Mouse (Mus musculus) c-Kit-positive CD71-negative TER-119-negative erythroid progenitor cells, embryonic 14.5 days (primary cell): ENCODE results near the gene Dgkz.
A peak's percentile ranks its signal among the peaks of the same experiment; 100 is the strongest.

Experiments
- DNase-seq: peaks from one replicate; pipeline ENCODE4 v3.0.0-alpha.2; 2013; ENCODE audit warnings: low read depth

Gene Dgkz

DNA sequence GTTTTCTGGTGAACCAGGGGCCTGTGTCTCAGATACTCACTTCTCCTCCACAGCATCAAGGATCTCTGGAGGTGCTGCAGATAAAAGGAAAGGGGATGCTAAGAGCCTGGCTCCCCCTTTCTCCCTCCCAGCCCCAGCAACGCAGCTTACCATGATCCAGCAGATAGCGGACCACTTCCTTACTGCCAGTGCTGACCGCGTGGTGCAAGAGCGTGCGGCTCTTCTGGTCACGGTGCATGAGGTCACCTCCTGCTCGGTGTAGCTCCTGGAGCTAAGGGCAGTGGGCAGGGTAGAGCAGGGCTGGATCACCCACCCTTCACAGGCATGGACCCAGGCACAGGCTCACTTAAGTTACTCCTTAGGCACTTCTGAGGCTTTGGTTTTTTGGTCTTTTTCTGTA, 41.6 kb downstream of the Dgkz start:
- DNase-seq: no peak

DNA sequence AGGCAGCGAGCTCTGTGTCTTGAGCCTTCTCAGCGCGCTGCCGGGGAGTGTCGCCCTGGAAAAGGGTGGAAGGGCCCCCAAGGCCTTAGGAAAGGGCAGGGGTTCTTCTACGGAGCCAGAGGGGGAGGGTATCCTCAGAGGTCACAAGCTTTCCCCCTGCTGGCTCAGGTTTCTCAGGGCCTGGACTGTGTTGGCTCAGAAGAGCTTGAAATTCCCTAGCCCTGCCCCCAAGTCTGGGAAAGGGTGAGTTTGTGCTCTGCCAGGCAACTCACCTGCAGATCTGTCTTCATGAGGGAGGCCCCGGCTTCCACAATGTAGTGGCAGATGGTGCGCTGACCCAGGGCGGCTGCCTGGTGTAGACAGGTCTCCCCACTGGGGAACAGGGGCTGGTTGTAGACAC, 42.2 kb downstream of the Dgkz start:
- DNase-seq: no peak

DNA sequence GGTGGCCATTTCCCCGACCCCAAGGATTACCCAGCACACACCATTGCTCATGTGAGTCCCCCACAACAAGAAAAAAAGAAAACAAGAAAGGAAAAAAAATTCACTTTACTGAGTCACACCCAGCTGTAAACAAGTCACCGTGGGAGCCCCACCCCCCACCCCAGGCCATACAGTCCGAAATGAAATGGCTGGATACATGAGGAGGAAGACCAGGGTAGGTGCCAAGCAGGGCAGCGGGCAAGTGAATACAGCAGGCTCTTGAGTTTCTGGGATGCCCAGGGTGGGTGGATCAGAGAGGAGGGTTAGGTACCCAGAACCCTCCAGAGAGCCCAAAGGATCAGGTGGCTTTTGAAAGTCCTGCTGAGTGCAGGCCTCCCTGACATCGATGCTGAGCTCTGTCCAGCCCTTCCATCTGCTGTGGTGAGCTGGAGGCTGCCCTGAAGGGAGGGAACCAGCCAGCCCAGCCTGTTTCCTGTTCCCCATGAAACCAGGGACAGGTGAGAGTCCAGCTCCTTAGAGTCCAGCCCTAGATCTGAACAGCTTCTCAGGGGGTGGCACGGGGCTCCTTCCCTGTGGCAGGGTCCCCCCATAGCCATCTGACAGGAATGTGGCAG, 42.8 kb downstream of the Dgkz start:
- DNase-seq: no peak

DNA sequence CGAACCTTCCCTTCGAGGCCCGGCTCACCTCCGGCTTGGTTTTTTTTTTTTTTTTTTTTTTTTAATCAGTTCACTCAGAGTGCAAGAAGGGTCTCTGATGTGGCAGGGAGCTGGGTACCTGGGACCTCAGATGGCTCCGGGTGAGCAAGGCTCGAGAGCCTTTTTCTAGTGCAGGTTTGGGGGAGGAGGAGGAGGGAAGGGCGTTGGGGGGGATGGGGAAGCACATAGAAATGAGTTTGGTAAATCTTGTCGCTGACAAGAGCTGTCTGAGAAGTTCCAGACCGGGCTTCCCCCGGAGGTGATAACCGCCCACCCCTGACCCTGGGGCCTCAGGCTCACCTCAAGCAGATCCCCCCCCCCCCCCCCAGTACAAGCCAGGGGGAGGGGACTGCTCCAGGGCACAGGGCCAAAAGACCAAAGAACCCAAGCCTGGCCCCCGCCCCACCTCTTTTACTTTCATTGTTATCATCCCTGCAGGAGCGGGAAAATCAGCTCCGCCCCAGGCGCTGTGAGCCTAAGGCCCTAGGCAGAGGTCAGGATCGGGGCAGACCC, 43.4 kb downstream of the Dgkz start, which contains the start of gene Mdk:
Gene Mdk, minus strand, starts transcription at position 138 of the 552 bp plus-strand sequence.
- DNase-seq: no peak

GRCm38 (mm10) chr2:91931328-91932159, 44.1 kb downstream of the Dgkz start:
- no peak for DNase-seq

GRCm38 (mm10) chr2:91930761-91931291, 44.8 kb downstream of the Dgkz start:
- no peak for DNase-seq

DNA sequence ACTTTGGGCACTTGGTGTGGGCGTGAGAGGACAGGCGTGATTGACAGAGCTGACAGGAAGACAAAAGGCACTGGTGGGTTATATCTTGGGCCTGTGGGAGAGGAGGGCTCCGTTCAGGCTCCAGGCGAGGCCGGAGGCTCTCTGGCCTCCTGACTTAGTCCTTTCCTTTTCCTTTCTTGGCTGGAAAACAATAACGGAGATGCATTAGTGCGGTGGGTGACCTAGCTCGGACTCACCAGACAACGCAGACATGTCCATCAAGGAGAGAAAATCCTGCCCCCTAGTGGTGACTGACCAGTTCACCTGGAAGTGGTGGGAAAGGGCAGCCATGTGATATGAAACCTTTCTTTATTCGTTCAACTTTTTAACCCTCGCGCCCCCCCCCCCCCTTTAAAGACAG, 45.7 kb downstream of the Dgkz start:
- no peak for DNase-seq

DNA sequence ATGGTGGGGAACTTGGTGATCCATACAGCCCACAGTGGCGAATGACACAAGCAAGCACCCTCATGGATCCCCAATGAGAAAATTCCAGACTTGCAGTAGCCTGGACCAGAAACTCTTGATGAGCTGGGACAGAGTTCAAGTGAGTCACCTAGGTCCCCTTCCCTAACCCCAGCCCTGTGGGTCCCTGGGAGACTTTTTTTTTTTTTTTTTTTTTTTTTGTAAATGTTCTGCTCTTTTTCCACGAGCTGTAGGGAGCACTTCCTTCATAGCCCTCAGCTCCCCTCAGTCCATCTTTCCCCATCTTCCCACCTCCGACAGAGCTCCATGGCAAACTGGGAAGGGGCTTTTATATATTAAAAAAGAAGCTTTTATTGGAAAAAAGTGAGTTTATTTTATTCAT, 46.2 kb downstream of the Dgkz start:
- no peak for DNase-seq

DNA sequence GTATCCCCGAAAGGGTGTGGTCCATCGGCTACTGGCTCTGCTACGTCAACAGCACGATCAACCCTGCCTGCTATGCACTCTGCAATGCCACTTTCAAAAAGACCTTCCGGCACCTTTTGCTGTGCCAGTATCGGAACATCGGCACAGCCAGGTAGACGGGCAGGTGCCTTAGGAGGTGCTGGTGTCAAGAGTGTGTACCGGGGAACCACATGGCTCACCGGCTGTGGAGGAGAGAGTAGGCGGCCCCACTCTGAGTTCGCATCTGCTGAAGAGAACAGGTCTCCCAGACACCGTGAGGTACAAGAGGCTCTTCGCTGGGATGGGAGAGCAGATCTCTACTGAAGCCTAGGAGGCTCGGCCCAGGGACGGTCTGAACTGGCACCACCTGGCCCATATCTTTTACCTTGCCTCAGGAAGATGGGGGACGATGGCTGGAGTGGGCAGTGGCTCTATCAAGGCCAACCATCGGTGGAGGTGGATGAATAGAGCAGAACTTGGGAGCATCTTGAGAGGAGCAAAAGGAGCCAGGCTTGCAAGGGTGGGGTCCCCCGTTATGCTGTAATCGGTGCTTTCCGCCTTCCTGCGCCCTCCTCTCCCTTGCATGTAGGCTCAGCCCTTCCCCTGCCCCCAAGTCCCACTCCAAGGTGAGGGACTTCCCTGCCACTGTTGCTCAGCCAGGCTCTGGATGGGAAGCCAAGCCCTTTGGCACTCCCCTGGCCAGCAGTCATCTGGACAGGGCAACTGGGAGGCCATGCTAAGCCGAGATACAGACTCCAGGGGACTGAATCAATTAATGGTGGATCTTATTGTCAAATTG, 46.9 kb downstream of the Dgkz start:
- no peak for DNase-seq

DNA sequence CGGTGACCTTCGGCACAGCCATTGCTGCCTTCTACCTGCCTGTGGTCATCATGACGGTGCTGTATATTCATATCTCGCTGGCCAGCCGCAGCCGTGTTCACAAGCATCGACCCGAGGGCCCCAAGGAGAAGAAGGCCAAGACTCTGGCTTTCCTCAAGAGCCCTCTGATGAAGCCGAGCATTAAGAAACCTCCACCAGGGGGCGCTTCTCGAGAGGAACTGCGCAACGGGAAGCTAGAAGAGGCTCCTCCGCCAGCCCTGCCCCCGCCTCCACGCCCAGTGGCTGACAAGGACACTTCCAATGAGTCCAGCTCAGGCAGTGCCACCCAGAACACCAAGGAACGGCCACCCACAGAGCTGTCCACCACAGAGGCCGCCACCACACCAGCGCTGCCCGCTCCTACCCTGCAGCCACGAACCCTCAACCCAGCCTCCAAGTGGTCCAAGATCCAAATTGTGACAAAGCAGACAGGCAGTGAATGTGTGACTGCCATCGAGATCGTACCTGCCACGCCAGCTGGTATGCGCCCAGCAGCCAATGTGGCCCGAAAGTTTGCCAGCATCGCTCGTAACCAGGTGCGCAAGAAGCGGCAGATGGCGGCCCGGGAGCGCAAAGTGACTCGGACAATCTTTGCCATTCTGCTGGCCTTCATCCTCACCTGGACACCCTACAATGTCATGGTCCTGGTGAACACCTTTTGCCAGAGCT, 47.7 kb downstream of the Dgkz start:
- peak; percentile 87 for DNase-seq

- no peak for DNase-seq
These were observed 48.7 kb downstream of the Dgkz start, which contains the start of gene Chrm4 for GRCm38 (mm10) chr2:91926949-91927348. Chrm4 (plus strand) TSS chr2:91927249.

- DNase-seq: no peak
These were observed 50.2 kb downstream of the Dgkz start for GRCm38 (mm10) chr2:91925442-91925841.

DNA sequence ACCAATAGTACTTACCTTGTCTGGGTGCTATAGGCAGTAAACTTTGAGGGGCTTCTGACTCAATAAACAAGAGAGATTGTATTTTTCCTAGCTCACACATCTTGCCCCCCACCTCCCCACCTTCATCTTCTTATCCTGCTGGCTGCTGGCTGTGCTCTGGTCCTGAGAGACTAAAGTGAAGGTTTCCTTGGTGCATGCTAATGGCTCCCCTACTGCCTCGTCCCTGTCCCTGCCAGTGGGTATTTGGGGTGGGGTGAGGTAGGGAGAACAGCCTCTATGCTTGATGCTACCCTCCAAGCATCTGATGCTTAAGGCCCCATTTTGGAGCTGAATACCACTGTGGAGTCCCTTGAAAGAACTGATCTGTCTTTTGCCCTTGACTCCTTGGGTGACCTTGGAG, 50.9 kb downstream of the Dgkz start:
- DNase-seq: no peak

DNA sequence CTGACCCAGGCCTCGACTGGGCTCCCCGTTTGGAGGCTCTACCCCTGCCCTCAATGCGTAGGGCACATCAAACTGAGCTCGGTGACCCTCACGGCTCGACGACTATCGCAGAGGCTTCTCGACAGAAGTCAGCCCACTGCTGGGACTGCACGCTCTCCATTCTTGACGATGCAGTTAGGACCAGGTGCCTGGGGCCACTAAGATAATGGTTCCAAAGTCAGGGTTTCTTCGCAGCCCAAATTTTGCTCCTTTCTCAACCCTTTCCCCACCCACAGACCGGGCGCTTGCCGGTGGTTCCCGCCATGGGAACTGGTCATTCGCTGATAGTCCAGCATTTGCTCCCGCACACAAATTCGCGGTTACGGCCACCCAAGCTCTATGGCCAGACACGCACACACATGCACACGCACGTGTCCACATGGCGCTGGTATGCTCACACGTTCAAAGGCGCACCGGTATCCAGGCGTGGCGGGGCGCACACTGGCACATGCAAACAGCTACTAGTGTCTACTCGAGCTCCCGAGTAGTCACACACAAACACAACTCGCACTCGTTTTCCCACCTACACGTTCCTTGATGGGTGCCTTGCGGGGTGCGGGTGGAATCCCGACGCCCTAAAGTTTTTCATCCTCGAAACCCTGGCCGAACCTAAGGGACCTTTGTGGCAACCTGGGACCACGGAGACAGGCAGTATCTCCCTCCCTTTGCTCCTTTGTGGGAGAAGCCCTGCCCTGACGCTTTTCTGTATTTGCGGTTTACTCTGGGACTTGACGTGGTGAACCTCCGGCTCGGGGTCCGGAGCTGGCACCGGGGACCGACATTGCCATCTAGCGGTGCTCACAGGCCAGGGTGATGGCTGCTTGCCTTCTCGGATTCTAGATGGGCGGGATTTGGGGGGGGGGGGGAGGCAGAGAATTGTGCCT, 52.0 kb downstream of the Dgkz start:
- peak; percentile 74 for DNase-seq

DNA sequence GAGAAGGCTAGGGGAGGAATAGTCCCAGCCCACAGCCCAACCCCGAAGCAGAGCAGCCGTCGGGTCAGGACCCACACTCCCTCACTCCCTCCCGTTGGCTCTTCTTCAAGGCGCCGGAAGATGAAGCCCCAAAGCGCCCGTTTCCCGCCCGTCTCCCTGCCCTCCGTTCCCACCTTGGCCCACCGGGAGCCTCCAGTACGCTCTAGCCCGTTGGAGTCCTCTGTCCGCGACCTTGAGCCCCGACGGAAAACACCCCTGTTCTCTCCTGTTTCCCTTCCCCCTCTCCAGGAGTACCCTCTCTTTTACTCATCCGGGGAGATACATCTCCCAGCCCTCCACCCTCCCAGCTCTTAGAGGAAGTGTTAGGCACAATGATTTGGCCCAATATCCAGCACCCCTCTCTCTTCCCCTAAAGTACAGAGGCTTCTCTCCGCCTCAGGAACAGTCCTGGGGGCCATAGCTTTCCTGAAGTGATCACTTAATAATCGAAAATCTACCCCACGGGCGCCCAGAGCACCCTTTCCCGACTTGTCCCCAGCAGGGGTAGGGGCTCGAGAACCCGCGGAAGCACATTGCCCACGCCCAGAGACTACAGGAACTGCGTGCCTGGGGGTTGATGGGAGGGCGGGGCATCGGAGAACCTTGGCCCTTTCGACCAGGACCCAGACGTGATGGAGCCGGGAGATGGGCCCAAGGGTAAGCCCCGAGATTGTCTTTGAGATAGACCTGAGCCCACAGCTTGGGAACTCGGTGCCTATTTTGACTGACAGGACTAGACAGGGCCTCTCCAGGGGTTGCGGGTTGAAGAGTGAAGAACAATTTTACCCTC, 52.9 kb downstream of the Dgkz start:
- DNase-seq: no peak

DNA sequence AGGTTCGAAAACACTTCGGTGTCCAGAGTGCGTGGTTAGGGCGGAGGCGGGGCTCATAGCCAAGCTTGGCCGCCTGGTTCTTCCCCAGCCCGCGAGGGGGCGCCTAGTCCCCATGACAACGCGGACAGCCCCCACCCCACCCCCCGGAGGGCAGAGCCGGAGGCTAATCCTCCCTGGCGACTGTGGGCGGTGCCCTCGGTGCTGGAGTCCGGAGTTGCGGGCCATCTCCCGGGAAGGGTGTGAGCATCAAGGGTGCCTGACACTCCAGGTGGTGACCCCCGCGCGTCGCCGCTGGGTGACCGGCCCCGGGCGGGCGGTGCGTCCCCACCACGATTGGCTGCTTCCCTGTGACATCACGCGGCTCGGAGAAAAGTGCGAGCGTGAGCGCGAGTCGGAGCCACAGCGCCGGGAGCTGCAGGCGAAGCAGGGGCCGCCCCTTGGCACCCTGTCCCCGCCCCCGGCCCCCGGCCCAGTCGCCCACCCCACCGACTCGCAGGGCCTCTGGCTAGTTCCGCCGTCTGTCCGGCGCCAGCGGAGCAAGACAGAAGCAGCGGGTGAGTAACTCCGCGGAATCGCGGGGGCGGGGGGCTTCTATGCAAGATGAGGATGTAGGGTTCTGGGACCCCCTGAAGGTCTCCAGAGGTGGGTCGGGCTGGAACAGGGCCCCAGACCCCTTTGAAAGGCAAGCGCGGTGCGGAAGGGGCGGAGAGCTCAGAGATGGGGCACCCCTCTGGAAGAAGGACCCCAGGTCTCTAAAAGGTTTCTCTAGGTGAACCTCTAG, 53.7 kb downstream of the Dgkz start:
- DNase-seq: no peak

DNA sequence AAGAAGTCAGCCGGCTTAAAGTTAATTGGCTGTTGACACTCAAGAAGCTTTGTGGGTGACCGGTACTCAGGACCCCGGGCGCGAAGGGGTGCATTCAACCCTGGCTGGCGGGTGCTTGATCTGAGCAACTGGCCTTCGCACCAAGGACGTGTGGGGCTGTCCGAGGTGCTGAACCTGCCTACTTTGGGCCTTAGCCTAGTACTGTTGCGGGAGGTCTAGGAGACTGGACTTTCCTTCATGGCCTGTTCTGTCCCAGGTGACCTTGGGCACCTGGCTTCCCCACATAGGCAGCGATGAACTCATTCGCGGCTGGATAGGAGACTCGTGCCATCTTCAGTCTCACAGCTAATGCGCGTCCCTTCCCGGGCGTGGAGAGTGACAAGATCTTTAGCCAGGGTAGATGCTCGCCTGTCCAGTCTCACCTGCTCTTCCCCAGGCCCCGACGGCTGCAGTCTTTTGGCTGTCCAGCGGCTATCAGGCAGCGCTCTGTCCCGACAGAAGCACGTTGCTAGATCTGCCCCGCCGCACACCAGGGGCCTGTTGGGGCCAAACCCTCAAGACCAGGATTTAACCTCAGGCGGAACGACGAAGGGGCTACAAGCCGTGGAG, 54.4 kb downstream of the Dgkz start:
- peak; percentile 78 for DNase-seq

DNA sequence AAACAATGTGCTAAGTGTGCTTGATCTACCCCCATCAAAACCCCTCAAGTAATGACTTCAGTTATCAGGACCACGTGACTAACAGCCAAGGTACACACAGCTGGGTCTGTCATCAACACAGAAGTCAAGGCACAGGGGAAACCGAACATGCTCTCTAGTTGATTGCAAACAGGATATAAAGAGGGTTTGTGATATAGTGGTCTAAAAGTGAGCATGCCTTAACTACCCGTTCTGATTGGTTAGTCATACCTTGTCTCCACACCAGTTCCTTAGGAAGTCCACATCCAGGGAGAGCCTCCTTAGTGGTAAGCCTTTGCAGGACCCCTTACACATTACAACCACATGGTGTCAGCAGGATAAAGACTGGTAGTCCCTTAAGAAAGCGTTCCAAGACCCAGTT, 55.5 kb downstream of the Dgkz start:
- no peak for DNase-seq
